Mouse (Mus musculus) spleen, postnatal 4 days (tissue): ENCODE measurements at regions not wholly inside any gene's neighbourhood (a gene's known extent, or its start where the extent isn't known, plus 50 kb on each side); places are given as distances from the start of the nearest gene placed in this dataset.

Experiments used
- DNase-seq, 2 experiments: peaks; one replicate each; pipeline ENCODE4 v3.0.0; 2022; ENCODE audit warnings: low spot score in 2 of 2

DNA sequence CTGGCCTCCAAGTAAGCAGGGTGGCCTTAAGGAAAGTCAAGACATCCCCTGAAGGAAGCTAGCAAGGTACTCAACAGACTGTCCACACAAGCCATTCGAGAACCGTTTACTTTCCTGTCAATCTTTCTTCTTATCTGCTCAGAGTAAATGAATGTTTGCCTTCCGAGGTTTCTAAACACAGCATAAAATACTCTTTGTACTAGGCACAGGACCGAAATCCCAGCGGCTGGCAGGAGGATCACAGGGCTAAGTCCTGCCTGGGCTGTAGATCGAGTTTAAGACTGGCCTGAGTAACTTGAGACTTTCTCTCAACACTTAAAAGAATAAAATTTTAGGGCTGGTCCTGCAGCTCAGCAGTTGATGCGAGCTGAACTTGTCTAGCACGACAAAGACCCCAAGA is 175.9 kb downstream of the Bcl2l11 start:
- no peak for DNase-seq

DNA sequence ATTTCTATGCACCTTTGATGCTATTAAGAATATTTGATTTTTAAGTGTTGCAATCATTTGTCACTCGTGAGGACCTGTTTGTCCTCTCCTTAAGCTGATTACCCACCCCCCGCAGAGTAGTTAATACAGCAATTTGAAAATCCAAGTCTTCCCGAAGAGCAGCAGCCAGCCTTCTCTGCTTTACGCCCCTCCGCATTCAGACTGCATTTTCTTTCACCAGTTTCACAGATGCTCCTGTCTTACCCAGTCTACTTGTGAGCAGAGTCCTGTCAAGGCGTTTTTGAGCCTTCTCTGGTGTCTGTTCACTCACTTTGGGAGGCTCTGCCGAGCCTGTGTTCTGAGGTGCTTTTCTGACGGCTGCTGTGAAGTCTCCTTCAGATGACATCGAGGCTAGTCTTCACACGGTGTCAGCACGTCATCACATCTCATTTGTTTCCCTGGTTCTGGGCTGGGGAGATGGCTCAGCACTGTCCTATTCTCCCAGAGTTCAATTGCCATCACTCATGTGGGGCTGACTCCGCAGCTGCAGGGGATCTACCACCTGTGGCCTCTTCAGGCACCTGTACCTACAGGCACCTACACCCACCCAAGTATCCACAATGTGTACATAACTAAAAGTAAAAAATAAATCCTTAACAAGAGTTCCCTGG is 178.3 kb downstream of the Bcl2l11 start:
- DNase-seq: no peak

DNA sequence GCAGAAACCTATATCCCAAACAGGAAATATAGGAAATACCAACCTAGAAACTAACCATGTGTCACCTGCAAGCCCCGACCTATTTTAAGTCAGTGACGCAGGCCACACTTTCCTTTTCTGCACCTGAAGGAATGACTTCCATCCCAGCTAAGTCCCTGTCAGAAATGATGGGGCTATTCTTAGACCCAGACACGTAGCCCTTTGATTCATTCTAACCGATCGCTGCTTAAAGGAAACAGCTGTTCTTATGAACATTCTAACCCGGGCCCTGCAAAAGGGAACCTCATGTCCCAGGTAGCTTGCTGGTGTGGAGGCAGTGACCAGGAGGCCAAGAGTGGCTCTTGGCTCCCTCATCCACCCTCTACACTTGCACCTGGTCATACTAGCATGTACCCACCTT is 180.9 kb downstream of the Bcl2l11 start:
- DNase-seq: no peak

DNA sequence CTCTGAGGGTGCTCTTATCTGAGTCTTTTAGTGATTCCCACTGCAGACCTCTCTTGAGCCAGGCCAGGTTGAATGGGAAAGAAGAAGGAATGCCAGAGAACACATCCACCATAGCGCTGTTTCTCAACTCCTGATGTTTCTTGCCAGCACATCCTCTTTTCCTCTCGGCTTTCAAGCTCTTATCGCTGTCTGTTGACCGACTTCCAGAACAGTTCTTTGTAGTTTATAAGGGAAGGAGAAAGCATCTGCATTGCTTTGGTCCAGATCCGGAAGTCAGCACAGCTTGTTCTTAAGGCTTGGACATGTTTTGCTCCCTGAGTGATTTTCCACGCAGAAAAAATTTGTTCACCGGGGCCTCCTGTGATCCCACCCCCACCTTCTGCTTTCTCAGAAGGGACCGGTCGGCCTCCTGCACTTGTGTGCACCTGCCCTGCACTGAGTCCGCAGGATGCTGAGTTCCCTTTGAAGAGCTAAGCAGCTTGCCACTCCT is 183.7 kb downstream of the Bcl2l11 start:
- DNase-seq: no peak

DNA sequence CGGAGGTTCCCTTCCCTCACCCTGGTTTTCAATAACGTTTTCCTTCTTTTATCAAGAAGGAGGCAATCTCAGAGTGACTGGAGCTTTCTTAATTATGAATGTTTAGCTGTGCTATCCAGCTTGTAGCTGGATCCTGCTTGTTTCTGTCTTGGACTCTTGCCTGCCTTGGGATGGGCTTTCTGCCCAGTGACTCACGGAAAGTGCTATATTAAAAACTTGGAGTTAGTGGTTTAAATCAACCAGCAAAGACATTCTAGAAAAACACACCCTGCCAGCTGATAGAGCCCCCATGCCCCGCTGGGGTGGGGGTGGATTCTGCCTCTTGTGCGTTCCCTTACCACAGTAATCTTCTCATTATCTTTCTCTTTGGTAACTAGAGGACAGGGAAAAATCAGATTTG is 184.2 kb downstream of the Bcl2l11 start:
- no peak for DNase-seq

DNA sequence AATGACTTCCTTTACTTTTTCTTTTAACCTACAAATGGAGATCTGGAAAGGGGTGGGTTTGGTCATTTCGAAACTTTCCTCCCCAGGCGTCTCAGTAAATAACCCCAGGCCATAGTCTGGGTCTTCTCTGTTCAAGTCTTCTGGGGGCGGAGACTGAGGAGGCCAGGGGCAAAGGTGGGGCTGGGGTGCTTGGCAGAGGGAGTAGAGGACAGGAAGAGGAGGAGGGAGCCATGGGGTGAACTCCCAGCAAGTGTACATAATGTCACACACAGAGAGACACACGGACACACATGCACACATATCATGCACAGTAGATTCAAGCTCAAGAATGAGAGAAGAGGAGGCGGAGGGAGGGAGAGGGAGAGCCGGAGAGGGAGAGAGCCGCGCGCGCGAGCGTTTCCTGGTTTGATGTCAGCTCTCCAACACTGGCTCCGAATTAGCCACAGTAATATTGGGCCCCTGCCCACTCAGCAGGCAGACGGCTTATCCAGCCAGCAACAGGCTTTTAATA is 186.3 kb downstream of the Bcl2l11 start:
- DNase-seq: peak in 1 of 2 experiments; percentile 22

DNA sequence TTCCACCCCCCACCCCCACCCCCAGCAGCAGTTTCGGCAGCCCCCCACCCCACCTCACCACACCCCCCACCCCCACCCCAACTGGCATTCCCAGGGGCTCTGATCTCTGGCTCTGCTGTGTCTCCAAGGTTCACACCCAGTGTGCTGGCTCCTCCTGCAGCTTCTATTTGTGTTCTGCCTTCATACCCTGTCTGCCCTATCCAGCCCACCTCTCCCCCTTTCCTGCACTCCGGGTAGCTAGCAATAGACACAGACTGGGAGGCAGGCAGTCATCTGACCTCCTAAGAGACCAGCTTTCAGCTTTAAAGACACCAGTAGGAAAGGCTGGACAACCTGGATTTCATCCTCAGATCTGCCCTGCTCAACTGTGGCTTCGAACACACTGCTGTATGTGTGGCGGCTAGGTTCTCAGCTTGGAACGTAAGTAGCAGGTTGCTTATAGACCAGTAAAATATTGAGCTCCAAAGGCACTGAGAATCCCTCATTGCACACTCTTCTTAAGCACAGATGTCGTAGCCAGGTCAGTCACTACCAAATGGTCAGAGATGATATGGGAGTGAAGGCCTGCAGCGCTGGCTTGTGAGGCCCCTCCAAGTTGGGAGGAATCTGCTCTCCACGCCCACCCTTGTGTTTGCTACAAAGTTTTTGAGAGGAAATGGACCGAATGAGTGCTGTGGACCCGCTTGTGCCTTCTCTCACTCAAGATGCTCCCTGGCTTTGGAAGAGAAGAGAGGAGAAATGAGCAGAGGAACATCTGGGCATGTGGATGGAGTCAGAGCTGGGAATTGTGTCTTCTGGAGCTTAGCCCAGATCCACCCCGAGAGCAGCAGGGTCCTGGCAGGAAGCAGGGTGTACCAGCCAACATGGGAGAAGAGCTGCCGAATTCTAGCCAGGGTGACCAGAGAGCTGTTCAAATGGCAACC is 187.1 kb downstream of the Bcl2l11 start:
- DNase-seq: no peak

DNA sequence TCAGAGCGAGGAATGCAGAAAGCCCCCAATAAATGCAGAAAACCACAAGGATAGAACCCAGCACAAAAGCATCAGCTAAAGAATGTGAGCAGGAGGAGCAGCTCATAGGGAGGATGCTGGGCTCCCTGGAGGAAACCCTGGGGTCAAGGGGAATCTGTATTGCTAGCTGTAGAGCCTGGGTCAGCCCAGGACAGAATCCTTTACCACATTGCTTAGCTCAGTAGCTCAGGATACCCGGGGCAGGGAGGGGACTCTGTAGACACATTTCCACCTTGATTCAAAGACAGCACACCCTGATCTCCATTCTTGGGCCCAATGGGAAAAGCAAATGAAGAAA is 187.7 kb downstream of the Bcl2l11 start:
- DNase-seq: no peak

DNA sequence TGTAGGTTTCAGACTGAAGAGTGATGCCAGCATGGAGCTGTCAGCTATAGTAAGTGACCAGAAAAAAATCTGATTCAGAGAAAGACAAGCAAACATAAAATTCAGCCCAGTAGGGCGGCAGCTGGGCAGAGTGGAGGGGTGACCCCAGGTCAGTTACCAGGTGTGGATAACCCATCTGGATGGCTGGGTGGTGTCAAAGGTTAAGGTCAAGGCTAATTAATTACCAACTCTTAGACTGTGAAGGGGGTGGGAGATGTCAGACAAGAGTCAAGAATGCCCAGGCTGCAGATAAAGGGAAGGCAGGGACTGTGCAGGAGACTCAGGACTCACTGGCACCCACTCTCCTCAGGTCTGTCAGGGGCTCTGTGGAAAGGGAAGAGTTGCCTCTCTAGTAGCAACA is 188.1 kb downstream of the Bcl2l11 start:
- no peak for DNase-seq

DNA sequence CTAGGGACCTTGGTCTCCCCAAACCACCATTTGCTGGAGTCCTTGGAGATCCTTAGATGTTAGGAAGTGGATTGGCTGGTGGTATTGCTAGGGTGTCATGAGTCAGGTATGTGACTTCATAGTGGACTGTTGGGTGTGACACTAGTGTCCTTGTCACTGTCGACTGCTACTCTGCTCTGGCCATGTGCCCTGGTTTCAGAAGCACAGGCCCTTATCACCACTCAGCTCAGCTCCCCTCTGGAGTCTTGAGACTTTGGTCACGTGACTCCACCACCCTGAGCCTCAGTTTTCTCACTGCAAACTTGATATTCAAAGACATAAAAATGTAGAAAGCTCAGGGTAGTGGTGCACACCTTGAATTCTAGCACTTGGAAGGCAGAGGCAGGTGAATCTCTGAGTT is 190.7 kb downstream of the Bcl2l11 start:
- DNase-seq: no peak

DNA sequence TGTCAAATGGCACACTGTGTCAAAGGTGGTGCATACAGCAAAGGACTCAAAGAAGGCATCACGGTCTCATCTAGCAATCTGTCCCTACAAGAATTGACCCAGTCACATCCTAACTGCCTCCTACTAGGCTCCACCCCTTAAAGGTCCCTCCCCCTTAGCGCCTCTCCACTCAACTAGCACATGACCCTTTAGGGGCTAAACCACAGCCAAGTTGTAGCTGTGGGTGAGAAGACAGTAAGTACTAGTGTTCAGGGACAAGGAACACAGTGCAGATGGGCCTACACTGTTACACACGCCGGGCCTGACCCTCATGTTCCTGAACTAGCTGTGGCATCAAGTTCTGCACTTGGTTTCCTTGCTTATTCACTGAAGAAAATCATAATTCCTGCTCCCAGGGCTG is 192.4 kb downstream of the Bcl2l11 start:
- peak in 1 of 2 experiments; percentile 51 for DNase-seq

DNA sequence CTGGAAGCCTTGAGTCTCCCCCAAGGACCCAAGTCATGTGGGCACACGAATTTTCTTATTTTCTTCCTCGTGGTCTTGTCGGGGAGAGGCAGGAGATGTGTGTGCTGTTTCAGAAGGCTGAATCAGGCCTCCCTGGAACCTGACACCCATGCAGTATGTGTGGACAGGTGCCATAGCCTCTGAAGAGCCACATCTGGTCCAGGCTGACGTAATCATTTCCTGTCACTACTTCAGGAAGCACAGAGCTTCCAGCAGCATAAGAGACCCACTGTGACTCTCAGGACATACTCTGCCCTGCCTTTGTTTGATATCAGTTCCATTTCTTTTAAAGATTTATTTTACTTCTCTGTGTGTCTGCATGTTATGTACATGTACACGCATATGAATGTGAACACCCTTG is 193.1 kb downstream of the Bcl2l11 start:
- peak in 1 of 2 experiments; percentile 49 for DNase-seq

DNA sequence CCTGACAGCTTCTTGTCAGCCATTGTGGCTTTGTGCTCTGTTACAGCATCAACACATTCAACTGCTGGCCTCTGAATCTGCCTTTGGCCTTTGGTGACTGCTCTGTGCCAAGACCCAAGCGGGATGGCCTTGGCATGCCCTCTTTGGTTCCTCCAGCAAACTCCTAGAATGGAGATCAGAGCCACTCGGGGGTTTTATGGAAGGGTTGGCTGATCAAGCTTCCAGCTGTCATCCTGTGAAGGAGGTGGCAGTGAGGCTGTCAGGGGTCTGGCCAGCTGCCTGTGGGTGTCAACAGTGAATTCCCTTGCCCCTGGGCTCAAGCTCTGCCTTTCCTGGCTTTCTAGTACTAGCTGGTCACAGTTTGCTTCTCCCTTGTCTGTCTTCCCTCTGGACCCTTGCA is 195.6 kb downstream of the Bcl2l11 start:
- DNase-seq: no peak

DNA sequence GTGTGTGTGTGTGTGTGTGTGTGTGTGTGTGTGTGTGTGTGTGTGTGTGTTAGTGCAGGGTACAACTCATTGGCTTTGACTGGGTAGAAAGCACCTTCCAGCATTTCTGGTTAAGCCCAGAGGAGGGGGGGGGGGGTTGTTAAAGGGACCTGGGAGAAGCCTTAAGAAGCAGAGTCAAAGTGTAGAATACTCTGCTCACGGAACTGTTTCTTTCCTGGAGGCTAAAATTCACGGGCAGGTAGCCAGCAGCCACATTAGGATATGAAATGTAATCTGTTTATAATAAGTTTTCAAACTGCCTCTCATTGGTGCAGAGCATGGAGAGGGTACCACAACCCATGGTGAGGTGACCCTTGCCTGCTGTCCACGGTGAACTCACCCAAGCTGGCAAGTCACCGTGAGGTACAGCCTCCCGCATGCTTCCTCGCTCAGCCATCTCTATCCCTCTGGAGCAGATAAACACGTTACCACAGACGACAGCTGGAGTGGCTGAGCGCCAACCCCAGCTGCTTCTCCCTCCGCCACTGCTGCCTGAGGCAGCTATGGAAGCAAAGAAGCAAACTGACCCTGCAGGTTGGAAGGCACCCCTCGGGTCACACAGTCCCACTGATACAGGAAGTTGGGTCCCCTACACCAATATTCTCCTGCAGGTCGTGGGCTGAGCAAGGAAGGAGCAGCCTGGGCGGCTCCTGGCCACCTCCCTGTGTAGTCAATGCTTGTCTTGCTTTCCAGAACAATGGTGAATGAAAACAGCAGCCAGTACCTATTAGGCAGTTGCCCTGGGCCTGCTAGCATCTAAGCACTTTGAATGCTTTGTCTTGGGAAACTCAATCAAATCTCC is 198.6 kb downstream of the Bcl2l11 start:
- DNase-seq: peak in 1 of 2 experiments; percentile 51

DNA sequence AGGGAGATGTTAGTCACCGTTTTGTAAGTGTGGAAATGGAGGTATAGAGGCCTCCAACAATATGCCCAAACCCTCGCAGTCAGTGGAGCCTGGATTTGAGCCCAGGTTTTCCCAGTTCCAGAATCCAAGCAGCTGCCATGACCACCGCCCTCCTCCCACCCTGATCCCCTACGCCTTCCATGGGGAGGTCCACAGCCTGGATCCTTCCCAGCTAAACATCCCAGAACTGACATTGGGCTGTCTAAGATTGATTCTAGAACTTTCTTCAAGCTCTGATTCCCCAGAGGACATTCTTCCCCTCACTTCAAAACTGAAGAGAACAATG is 199.2 kb downstream of the Bcl2l11 start:
- no peak for DNase-seq

DNA sequence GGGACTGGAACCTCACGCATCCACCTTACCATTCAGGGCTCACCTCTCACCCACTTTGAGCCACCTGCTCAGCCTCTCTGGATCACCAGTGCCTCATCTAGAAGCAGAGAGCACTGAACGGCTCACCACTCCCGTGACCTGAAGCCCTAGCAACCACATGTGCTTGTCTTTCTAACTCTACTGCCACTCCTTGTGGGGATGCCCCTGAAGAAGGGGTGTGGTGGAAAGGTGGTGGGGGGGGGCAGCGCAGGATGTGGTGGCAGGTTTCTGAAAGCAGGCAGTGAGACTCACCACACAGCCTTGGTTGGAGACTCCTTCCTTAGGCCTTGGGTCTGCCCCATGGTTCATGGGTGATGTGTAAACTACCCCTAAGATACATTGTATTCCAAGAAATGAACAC is 199.6 kb downstream of the Bcl2l11 start:
- no peak for DNase-seq

DNA sequence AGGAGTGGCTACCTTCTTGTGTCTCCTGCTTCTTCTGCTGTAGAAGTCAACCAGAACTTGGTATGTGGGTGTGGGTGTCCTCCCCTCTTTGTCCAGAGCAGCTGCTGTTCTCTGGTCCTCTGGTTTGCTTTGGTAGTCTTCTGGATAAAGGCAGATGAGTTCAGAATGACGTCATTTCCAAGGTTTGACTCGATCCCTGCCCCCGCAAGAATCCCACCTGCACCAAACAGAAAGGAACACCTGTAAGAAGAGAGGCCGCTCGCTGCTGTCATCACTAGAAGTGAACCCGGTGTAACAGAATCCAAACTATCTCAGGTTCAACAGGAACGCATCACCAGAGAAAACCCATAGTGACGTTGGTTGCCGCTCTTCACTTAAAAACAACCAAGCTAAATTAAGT is 205.0 kb downstream of the Bcl2l11 start:
- DNase-seq: no peak

DNA sequence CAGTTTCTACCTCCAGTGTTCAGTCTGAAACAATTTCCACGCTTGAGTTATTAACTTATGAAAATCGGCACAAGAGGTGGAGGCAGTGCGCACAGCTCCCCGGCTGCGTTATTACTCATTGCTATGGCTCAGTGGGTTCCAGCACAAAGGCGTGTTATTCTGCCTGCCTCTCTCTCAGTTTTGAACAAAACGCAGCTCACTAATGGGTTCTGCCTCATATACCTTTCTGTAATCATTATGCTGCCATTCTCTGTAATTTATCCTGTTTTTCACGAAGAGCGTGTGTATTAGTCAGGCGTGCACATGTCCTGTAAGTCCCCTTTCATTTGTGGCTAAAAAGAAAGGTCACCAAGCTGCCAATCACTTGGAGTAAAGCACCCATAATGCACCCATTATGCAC is 205.4 kb downstream of the Bcl2l11 start:
- DNase-seq: no peak

DNA sequence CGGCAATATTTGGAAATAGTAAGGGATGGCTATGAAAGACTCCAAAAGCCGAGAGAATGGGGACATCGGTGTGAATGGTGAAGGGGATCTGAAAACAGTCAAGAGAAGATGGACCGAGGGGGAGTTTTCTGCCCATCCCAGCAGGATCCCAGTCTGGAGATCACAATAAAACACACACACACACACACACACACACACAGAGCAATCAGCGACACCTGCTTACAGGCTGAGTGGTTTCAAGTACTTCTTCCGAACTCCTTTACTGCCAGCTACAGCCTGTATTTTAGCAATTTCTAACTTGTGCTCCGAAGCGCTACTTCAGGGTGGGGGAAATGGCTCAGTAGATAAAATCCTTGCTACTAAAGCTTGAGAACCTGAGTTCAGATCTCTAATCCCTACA is 205.8 kb downstream of the Bcl2l11 start:
- DNase-seq: no peak

DNA sequence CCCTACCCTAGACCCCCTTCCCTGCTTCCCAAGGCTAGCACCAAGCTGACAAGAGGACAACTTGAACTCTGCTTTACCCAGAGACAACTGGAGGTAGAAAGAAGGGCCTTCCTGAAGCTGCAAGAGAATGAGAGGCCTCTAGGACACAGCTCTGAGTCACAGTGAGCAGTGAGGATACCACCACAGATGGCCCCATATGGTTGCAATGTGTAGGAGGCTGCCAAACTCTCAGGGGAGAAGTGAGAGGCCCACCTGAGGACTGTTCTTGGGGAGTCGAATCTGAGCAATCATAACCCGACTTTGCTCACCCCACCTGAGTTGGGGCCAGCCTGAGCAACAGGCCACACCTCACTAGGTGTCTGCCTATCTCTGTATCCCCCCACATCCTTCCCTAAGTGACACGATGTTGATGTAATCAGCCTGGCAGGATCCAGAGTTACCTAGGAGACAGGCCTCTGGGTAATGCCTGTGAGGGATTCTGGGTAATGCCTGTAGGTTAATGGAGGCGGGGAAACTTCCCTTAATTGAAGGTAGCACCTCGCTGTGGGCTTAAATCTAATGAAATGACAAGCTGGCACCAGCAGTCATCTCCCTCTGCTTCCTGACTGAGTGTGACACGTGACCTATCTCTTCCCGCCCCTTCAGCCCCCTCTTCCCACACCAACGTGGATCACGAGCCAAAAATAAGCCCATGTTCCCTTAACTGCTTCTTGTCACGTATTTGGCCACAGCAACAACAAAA is 207.7 kb downstream of the Bcl2l11 start:
- DNase-seq: no peak

DNA sequence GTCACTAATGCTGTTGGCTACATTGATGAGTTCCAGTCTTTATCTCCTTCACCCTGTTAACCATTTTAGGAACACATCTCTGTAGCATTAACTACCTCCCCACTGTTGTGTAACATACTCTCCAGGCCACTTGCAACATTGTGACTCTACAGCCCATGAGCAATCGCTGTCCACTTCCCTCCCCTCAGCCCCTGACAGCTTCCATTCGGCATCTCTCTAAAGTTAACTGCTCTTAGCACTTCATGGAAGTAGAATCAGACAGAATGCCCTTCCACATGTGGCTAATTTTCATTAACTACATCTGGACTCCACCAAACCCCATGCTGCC is 208.3 kb downstream of the Bcl2l11 start:
- no peak for DNase-seq
